23 mouse cellular contexts compared by ENCODE assay signal in genomic region chr12:52431933-52432332, GRCm38 (mm10).
"Had no signal": no experiment of that assay in that cellular context is flagged by ENCODE, and none has a peak within 500 bp of the region (broad histone marks: within the 10 kb centered on the region; RNA-seq: fewer than 3 reads in every experiment).

No protein-coding gene starts in this region.

- DNase-seq: liver, postnatal 0 days; lung, adult 2 months; lung, postnatal 14 days; lung, postnatal 36 days; retina, postnatal 1 day; right cerebral cortex, adult 18-20 months; right cerebral cortex, postnatal 25 days; right cerebral cortex, postnatal 4 days; thymus, adult 2 months; thymus, postnatal 25 days; thymus, postnatal 4 days had no signal

- H3K4me2 ChIP-seq: lung, embryonic 15.5 days; midbrain, embryonic 11.5 days; midbrain, embryonic 13.5 days; midbrain, embryonic 15.5 days; neural tube, embryonic 13.5 days; neural tube, embryonic 15.5 days; stomach, embryonic 15.5 days had no signal

- H3K27me3 ChIP-seq: lung, embryonic 15.5 days; megakaryocyte, embryonic 14.5 days; midbrain, embryonic 13.5 days; midbrain, embryonic 15.5 days; neural tube, embryonic 13.5 days; neural tube, embryonic 15.5 days; stomach, embryonic 15.5 days had no signal

- ATAC-seq: liver, postnatal 0 days; lung, postnatal 0 days; midbrain, embryonic 13.5 days; midbrain, embryonic 15.5 days had no signal

- H3K9me3 ChIP-seq: lung, embryonic 15.5 days; midbrain, embryonic 13.5 days; midbrain, embryonic 15.5 days; neural tube, embryonic 13.5 days; neural tube, embryonic 15.5 days; stomach, embryonic 15.5 days had no signal

- H3K36me3 ChIP-seq: lung, embryonic 15.5 days; midbrain, embryonic 13.5 days; midbrain, embryonic 15.5 days; neural tube, embryonic 13.5 days; neural tube, embryonic 15.5 days; stomach, embryonic 15.5 days had no signal

- H3K4me3 ChIP-seq: lung, embryonic 15.5 days; megakaryocyte, embryonic 14.5 days; midbrain, embryonic 13.5 days; midbrain, embryonic 15.5 days; myocyte; neural tube, embryonic 13.5 days; neural tube, embryonic 15.5 days; stomach, embryonic 15.5 days had no signal

- H3K4me1 ChIP-seq: lung, embryonic 15.5 days; megakaryocyte, embryonic 14.5 days; stomach, embryonic 15.5 days had no signal

- H3K27ac ChIP-seq: lung, embryonic 15.5 days; macrophage; midbrain, embryonic 13.5 days; midbrain, embryonic 15.5 days; neural tube, embryonic 13.5 days; neural tube, embryonic 15.5 days; stomach, embryonic 15.5 days; stomach, postnatal 0 days had no signal

- H3K9ac ChIP-seq: liver, postnatal 0 days; lung, embryonic 15.5 days; midbrain, embryonic 13.5 days; midbrain, embryonic 15.5 days; neural tube, embryonic 13.5 days; neural tube, embryonic 15.5 days; stomach, embryonic 15.5 days had no signal
